Mouse (Mus musculus) spleen, postnatal 36 days (tissue): ENCODE data around the gene Zfp467.

ENCODE experiments used
- DNase-seq, 2 experiments: peaks; one replicate each; pipeline ENCODE4 v3.0.0; 2022; ENCODE audit warnings: low spot score in 2 of 2, mixed read lengths in 1 of 2

The Zfp467 gene

GRCm38 (mm10) chr6:48440306-48441014 lies 5.2 kb downstream of the Zfp467 start:
- DNase-seq = no peak

GRCm38 (mm10) chr6:48439654-48440053 lies 6.0 kb downstream of the Zfp467 start:
- DNase-seq = no peak

GRCm38 (mm10) chr6:48438475-48439125 lies 7.0 kb downstream of the Zfp467 start:
- DNase-seq = no peak

- no peak for DNase-seq
These were observed 7.8 kb downstream of the Zfp467 start for GRCm38 (mm10) chr6:48437679-48438376.

- no peak for DNase-seq
These were observed 9.8 kb downstream of the Zfp467 start for GRCm38 (mm10) chr6:48435706-48436349.

- no peak for DNase-seq
These were observed 10.5 kb downstream of the Zfp467 start for GRCm38 (mm10) chr6:48435111-48435510.

- DNase-seq = no peak
These were observed 11.0 kb downstream of the Zfp467 start for GRCm38 (mm10) chr6:48434651-48435050.

- no peak for DNase-seq
These were observed 12.5 kb downstream of the Zfp467 start for GRCm38 (mm10) chr6:48432893-48433816.

- no peak for DNase-seq
These were observed 14.9 kb downstream of the Zfp467 start for GRCm38 (mm10) chr6:48430748-48431147.

- no peak for DNase-seq
These were observed 16.7 kb downstream of the Zfp467 start for GRCm38 (mm10) chr6:48428769-48429557.

GRCm38 (mm10) chr6:48426956-48427355 lies 18.7 kb downstream of the Zfp467 start:
- no peak for DNase-seq

GRCm38 (mm10) chr6:48424074-48424473 lies 21.6 kb downstream of the Zfp467 start:
- DNase-seq = no peak

- DNase-seq = no peak
These were observed 22.3 kb downstream of the Zfp467 start for GRCm38 (mm10) chr6:48423336-48423735.

GRCm38 (mm10) chr6:48420647-48421046 lies 25.0 kb downstream of the Zfp467 start:
- DNase-seq = no peak

GRCm38 (mm10) chr6:48416486-48416885 lies 29.1 kb downstream of the Zfp467 start:
- DNase-seq = no peak

- DNase-seq = no peak
These were observed 30.0 kb downstream of the Zfp467 start for GRCm38 (mm10) chr6:48415636-48416035.

GRCm38 (mm10) chr6:48414886-48415285 lies 30.7 kb downstream of the Zfp467 start:
- no peak for DNase-seq

GRCm38 (mm10) chr6:48413081-48413480 lies 32.5 kb downstream of the Zfp467 start:
- no peak for DNase-seq

GRCm38 (mm10) chr6:48412662-48413061 lies 33.0 kb downstream of the Zfp467 start:
- no peak for DNase-seq

GRCm38 (mm10) chr6:48412147-48412546 lies 33.5 kb downstream of the Zfp467 start:
- DNase-seq = no peak
